Mouse (Mus musculus): ENCODE results near the gene Rfx6. TPM values are rescaled to one million over a fixed set of nuclear protein-coding genes. Genes with fewer than 3 reads are reported as not detected.

Gene Rfx6
- not detected in 2 replicates for polyA plus RNA-seq (2014; fragmentation: Nextera tagmentation; extraction: Ambion mirVana)

- H3K4me1 ChIP-seq (ENCODE audit: control insufficient read depth, insufficient read depth, low read length) = 0 out of 2 replicates have a peak, but pooled peaks cover 3% of the 10 kb centered on the region
- H3K27me3 ChIP-seq (ENCODE audit: control insufficient read depth, insufficient read depth, low read length) = peaks cover 24% of the 10 kb centered on the region
- no peaks in the 10 kb centered on the region for H3K9me3 ChIP-seq (ENCODE audit: control insufficient read depth, low read length)
- no peaks in the 10 kb centered on the region for H3K36me3 ChIP-seq (ENCODE audit: control insufficient read depth, insufficient read depth, low read length)
- DNase-seq = peak; percentile 68
- WGBS = under 1% methylated on average over 38 of the region's 38 CpGs
- H3K4me2 ChIP-seq (ENCODE audit: low read length) = peak within 1 kb of the TSS; percentile 99
- peak within 1 kb of the TSS; percentile 49 for H3K4me3 ChIP-seq (replicated peaks; ENCODE audit: low read depth, low read length)
- ATAC-seq (ENCODE audit: low FRiP score, low TSS enrichment) = peak; percentile 72
- H3K27ac ChIP-seq (replicated peaks; ENCODE audit: low read depth, low read length) = no peak within 1 kb of the TSS
- peak within 1 kb of the TSS; percentile 52 for H3K9ac ChIP-seq (replicated peaks; ENCODE audit: low read length)
Measured at GRCm38 (mm10) chr10:51677548-51678250, at the start of gene Rfx6. TSS of gene Rfx6 (plus strand) at chr10:51677756.

GRCm38 (mm10) chr10:51631411-51632136 is 46.0 kb upstream of the Rfx6 start, which contains the start of gene Gprc6a:
TSS of gene Gprc6a (minus strand) at chr10:51631461.
- Histone ChIP-seq H3K9ac (replicated peaks; ENCODE audit: low read length) (no peak within 1 kb of the TSS), H3K4me1 (ENCODE audit: control insufficient read depth, insufficient read depth, low read length) (no peaks in the 10 kb centered on the region), H3K4me2 (ENCODE audit: low read length) (no peak within 1 kb of the TSS), H3K27me3 (ENCODE audit: control insufficient read depth, insufficient read depth, low read length) (no peaks in the 10 kb centered on the region), H3K36me3 (ENCODE audit: control insufficient read depth, insufficient read depth, low read length) (no peaks in the 10 kb centered on the region), H3K27ac (replicated peaks; ENCODE audit: low read depth, low read length) (no peak within 1 kb of the TSS), H3K9me3 (ENCODE audit: control insufficient read depth, low read length) (no peaks in the 10 kb centered on the region), H3K4me3 (replicated peaks; ENCODE audit: low read depth, low read length) (no peak within 1 kb of the TSS)
- ATAC-seq (ENCODE audit: low FRiP score, low TSS enrichment) (no peak), DNase-seq (no peak)
- WGBS = 78% methylated on average over 8 of the region's 8 CpGs

GRCm38 (mm10) chr10:51649506-51650221 is 27.9 kb upstream of the Rfx6 start:
- H3K36me3 ChIP-seq (ENCODE audit: control insufficient read depth, insufficient read depth, low read length) = no peaks in the 10 kb centered on the region
- H3K27me3 ChIP-seq (ENCODE audit: control insufficient read depth, insufficient read depth, low read length) = no peaks in the 10 kb centered on the region
- H3K4me1 ChIP-seq (ENCODE audit: control insufficient read depth, insufficient read depth, low read length) = no peaks in the 10 kb centered on the region
- no peak overlapping the region for H3K4me3 ChIP-seq (replicated peaks; ENCODE audit: low read depth, low read length)
- no peak overlapping the region for H3K27ac ChIP-seq (replicated peaks; ENCODE audit: low read depth, low read length)
- no peaks in the 10 kb centered on the region for H3K9me3 ChIP-seq (ENCODE audit: control insufficient read depth, low read length)
- no peak for ATAC-seq (ENCODE audit: low FRiP score, low TSS enrichment)
- 74% methylated on average over 3 of the region's 3 CpGs for WGBS
- no peak overlapping the region for H3K9ac ChIP-seq (replicated peaks; ENCODE audit: low read length)
- DNase-seq = no peak
- H3K4me2 ChIP-seq (ENCODE audit: low read length) = no peak overlapping the region

- H3K27me3 ChIP-seq (ENCODE audit: control insufficient read depth, insufficient read depth, low read length) = no peaks in the 10 kb centered on the region
- DNase-seq = peak; percentile 25
- WGBS = 69% methylated on average over 1 of the region's 1 CpGs
- no peak overlapping the region for H3K9ac ChIP-seq (replicated peaks; ENCODE audit: low read length)
- no peak overlapping the region for H3K4me3 ChIP-seq (replicated peaks; ENCODE audit: low read depth, low read length)
- H3K27ac ChIP-seq (replicated peaks; ENCODE audit: low read depth, low read length) = no peak overlapping the region
- no peaks in the 10 kb centered on the region for H3K36me3 ChIP-seq (ENCODE audit: control insufficient read depth, insufficient read depth, low read length)
- no peak for ATAC-seq (ENCODE audit: low FRiP score, low TSS enrichment)
- H3K4me2 ChIP-seq (ENCODE audit: low read length) = no peak overlapping the region
- H3K9me3 ChIP-seq (ENCODE audit: control insufficient read depth, low read length) = no peaks in the 10 kb centered on the region
- no peaks in the 10 kb centered on the region for H3K4me1 ChIP-seq (ENCODE audit: control insufficient read depth, insufficient read depth, low read length)
Measured at GRCm38 (mm10) chr10:51657324-51657723, 20.2 kb upstream of the Rfx6 start.

GRCm38 (mm10) chr10:51669334-51669733 is 8.2 kb upstream of the Rfx6 start:
- Histone ChIP-seq H3K9me3 (ENCODE audit: control insufficient read depth, low read length) (no peaks in the 10 kb centered on the region), H3K36me3 (ENCODE audit: control insufficient read depth, insufficient read depth, low read length) (no peaks in the 10 kb centered on the region), H3K27ac (replicated peaks; ENCODE audit: low read depth, low read length) (no peak overlapping the region), H3K4me2 (ENCODE audit: low read length) (no peak overlapping the region), H3K27me3 (ENCODE audit: control insufficient read depth, insufficient read depth, low read length) (no peaks in the 10 kb centered on the region), H3K4me3 (replicated peaks; ENCODE audit: low read depth, low read length) (no peak overlapping the region), H3K9ac (replicated peaks; ENCODE audit: low read length) (no peak overlapping the region), H3K4me1 (ENCODE audit: control insufficient read depth, insufficient read depth, low read length) (no peaks in the 10 kb centered on the region)
- DNase-seq (peak; percentile 6), ATAC-seq (ENCODE audit: low FRiP score, low TSS enrichment) (no peak)

GRCm38 (mm10) chr10:51671583-51671982 is 6.0 kb upstream of the Rfx6 start:
- H3K4me1 ChIP-seq (ENCODE audit: control insufficient read depth, insufficient read depth, low read length) = no peaks in the 10 kb centered on the region
- H3K27ac ChIP-seq (replicated peaks; ENCODE audit: low read depth, low read length) = no peak overlapping the region
- WGBS = 77% methylated on average over 4 of the region's 4 CpGs
- H3K9me3 ChIP-seq (ENCODE audit: control insufficient read depth, low read length) = no peaks in the 10 kb centered on the region
- no peak overlapping the region for H3K9ac ChIP-seq (replicated peaks; ENCODE audit: low read length)
- no peak for DNase-seq
- peak; percentile 44; the same call in 1 of the 2 replicates for ATAC-seq (ENCODE audit: low FRiP score, low TSS enrichment)
- no peaks in the 10 kb centered on the region for H3K36me3 ChIP-seq (ENCODE audit: control insufficient read depth, insufficient read depth, low read length)
- H3K4me2 ChIP-seq (ENCODE audit: low read length) = no peak overlapping the region
- peaks cover 6% of the 10 kb centered on the region; the same call in 1 of the 2 replicates for H3K27me3 ChIP-seq (ENCODE audit: control insufficient read depth, insufficient read depth, low read length)
- no peak overlapping the region for H3K4me3 ChIP-seq (replicated peaks; ENCODE audit: low read depth, low read length)

GRCm38 (mm10) chr10:51672082-51672779 is 5.3 kb upstream of the Rfx6 start:
- ATAC-seq (ENCODE audit: low FRiP score, low TSS enrichment) = no peak
- H3K9me3 ChIP-seq (ENCODE audit: control insufficient read depth, low read length) = no peaks in the 10 kb centered on the region
- 0 out of 2 replicates have a peak, but pooled peaks cover under 1% of the 10 kb centered on the region for H3K4me1 ChIP-seq (ENCODE audit: control insufficient read depth, insufficient read depth, low read length)
- H3K27me3 ChIP-seq (ENCODE audit: control insufficient read depth, insufficient read depth, low read length) = peaks cover 12% of the 10 kb centered on the region; the same call in 1 of the 2 replicates
- H3K36me3 ChIP-seq (ENCODE audit: control insufficient read depth, insufficient read depth, low read length) = no peaks in the 10 kb centered on the region
- H3K27ac ChIP-seq (replicated peaks; ENCODE audit: low read depth, low read length) = no peak overlapping the region
- H3K4me3 ChIP-seq (replicated peaks; ENCODE audit: low read depth, low read length) = no peak overlapping the region
- DNase-seq = no peak
- no peak overlapping the region for H3K9ac ChIP-seq (replicated peaks; ENCODE audit: low read length)
- WGBS = 59% methylated on average over 1 of the region's 1 CpGs
- H3K4me2 ChIP-seq (ENCODE audit: low read length) = no peak overlapping the region

- DNase-seq = no peak
Measured at GRCm38 (mm10) chr10:51678251-51678639, 689 bp downstream of the Rfx6 start.

More at GRCm38 (mm10) chr10:51678251-51678639, 689 bp downstream of the Rfx6 start:
- no peak overlapping the region for H3K27ac ChIP-seq (replicated peaks; ENCODE audit: low read depth, low read length)
- no peak for ATAC-seq (ENCODE audit: low FRiP score, low TSS enrichment)
- 0 out of 2 replicates have a peak, but pooled peaks cover 3% of the 10 kb centered on the region for H3K4me1 ChIP-seq (ENCODE audit: control insufficient read depth, insufficient read depth, low read length)
- peak overlapping the region; percentile 49 for H3K4me3 ChIP-seq (replicated peaks; ENCODE audit: low read depth, low read length)
- H3K9ac ChIP-seq (replicated peaks; ENCODE audit: low read length) = peak overlapping the region; percentile 52; the same call in 1 of the 2 replicates
- peak overlapping the region; percentile 99 for H3K4me2 ChIP-seq (ENCODE audit: low read length)
- H3K27me3 ChIP-seq (ENCODE audit: control insufficient read depth, insufficient read depth, low read length) = peaks cover 24% of the 10 kb centered on the region
- H3K9me3 ChIP-seq (ENCODE audit: control insufficient read depth, low read length) = no peaks in the 10 kb centered on the region
- WGBS = 4% methylated on average over 10 of the region's 10 CpGs
- no peaks in the 10 kb centered on the region for H3K36me3 ChIP-seq (ENCODE audit: control insufficient read depth, insufficient read depth, low read length)

All from midbrain, embryonic 14.5 days (tissue).